In genomic region chr19:46760375-46761160, GRCm38 (mm10) we compare ENCODE assay signal across 8 mouse cellular contexts. TPM values are rescaled to one million over a fixed set of nuclear protein-coding genes. Genes with fewer than 3 reads are reported as not detected.
DNase-seq lines count a peak whose midpoint lies in the region; ATAC-seq lines count a peak whose summit lies in the region.

No protein-coding gene starts in this region.

- peaks cover 49% of the 10 kb centered on the region for H3K27me3 ChIP-seq in embryonic facial prominence, embryonic 13.5 days
- peaks cover 23% of the 10 kb centered on the region for H3K27me3 ChIP-seq in kidney, embryonic 15.5 days

- H3K9ac ChIP-seq in embryonic facial prominence, embryonic 13.5 days = no peak overlapping the region
- no peak overlapping the region for H3K9ac ChIP-seq in kidney, embryonic 15.5 days

- H3K27ac ChIP-seq in embryonic facial prominence, embryonic 13.5 days = peak overlapping the region; percentile 71; the same call in 1 of the 2 replicates
- peak overlapping the region; percentile 72 for H3K27ac ChIP-seq in kidney, embryonic 15.5 days

- peak overlapping the region; percentile 100 for H3K4me2 ChIP-seq in embryonic facial prominence, embryonic 13.5 days
- peak overlapping the region; percentile 91 for H3K4me2 ChIP-seq in kidney, embryonic 15.5 days

- peak overlapping the region; percentile 77 for H3K4me3 ChIP-seq in embryonic facial prominence, embryonic 13.5 days
- H3K4me3 ChIP-seq in kidney, embryonic 15.5 days (replicated peaks) = peak overlapping the region; percentile 71

- H3K36me3 ChIP-seq in embryonic facial prominence, embryonic 13.5 days = no peaks in the 10 kb centered on the region
- H3K36me3 ChIP-seq in kidney, embryonic 15.5 days = no peaks in the 10 kb centered on the region

- peaks cover 28% of the 10 kb centered on the region for H3K4me1 ChIP-seq in embryonic facial prominence, embryonic 13.5 days
- peaks cover 33% of the 10 kb centered on the region for H3K4me1 ChIP-seq in kidney, embryonic 15.5 days

- 17% methylated on average over 29 of the region's 29 CpGs for WGBS in embryonic facial prominence, embryonic 13.5 days
- WGBS in kidney, embryonic 15.5 days = 20% methylated on average over 29 of the region's 29 CpGs

- DNase-seq in 3T3-L1 (ENCODE audit: low read depth, low spot score) (peak; percentile 94), liver (peak; percentile 86)
- DNase-seq in adrenal gland, postnatal 10 days = peak; percentile 92
- DNase-seq in heart, adult 8-10 months (ENCODE audit: low spot score) = peak; percentile 79
- DNase-seq in monocyte, adult 2 months (ENCODE audit: low read depth in 1 of 2, low spot score in 2 of 2) = peak; percentile 56 to 76
- DNase-seq in spleen, postnatal 14 days (ENCODE audit: low spot score in 2 of 2) = peak; percentile 71 to 87

- no peaks in the 10 kb centered on the region for H3K9me3 ChIP-seq in embryonic facial prominence, embryonic 13.5 days
- H3K9me3 ChIP-seq in kidney, embryonic 15.5 days (replicated peaks) = no peaks in the 10 kb centered on the region

- peak; percentile 61 for ATAC-seq in embryonic facial prominence, embryonic 13.5 days (ENCODE audit: insufficient number of reproducible peaks, insufficient read depth, low FRiP score, low TSS enrichment, low read depth)
- ATAC-seq in kidney, embryonic 15.5 days (replicated peaks; ENCODE audit: low FRiP score) = peak; percentile 75

RNA-seq across cellular contexts. Expression of gene Cnnm2, which starts 0.8 kb away (rescaled TPM):
- total RNA-seq in adrenal gland, postnatal 10 days (2021) = 10 to 100 TPM; 13.2 to 23.4 TPM
- 3.4 and 4.6 TPM in 2 replicates for polyA plus RNA-seq in embryonic facial prominence, embryonic 13.5 days (2015; fragmentation: Nextera tagmentation; extraction: Ambion mirVana)
- 1 to 10 TPM; 5.2 to 8.4 (median 6.0) TPM for total RNA-seq in heart, adult 8-10 months (2022)
- polyA plus RNA-seq in kidney, embryonic 15.5 days (2015; fragmentation: Nextera tagmentation; extraction: Ambion mirVana) = 6.1 and 7.9 TPM in 2 replicates

RNA-seq across cellular contexts. Expression of gene As3mt, which starts 53.3 kb away (rescaled TPM):
- 10 to 100 TPM; 55.2 to 62.9 TPM for total RNA-seq in adrenal gland, postnatal 10 days (2021)
- polyA plus RNA-seq in embryonic facial prominence, embryonic 13.5 days (2015; fragmentation: Nextera tagmentation; extraction: Ambion mirVana) = 36.6 and 43.3 TPM in 2 replicates
- 100 to 1,000 TPM in 2 of 4 experiments, 10 to 100 TPM in 2; 91.3 to 104 (median 98.7) TPM for total RNA-seq in heart, adult 8-10 months (2022)
- polyA plus RNA-seq in kidney, embryonic 15.5 days (2015; fragmentation: Nextera tagmentation; extraction: Ambion mirVana) = 45.6 and 47.0 TPM in 2 replicates

Comparison
In these comparisons a context has a peak if more than half of its experiments do, and no peak if none do; other contexts are left out.
1. Peak in every context shown above with its lines: DNase-seq, ATAC-seq, H3K4me3 ChIP-seq and H3K27ac ChIP-seq.